Mouse (Mus musculus) testis, adult 2 months (tissue): ENCODE data around the gene Wdr19.

Experiments used
- CTCF ChIP-seq: fragments of 200-500 bp; IDR thresholded peaks from 2 replicates; pipeline ENCODE4 v1.5.1; 2012; ENCODE audit warnings: low read depth, mild to moderate bottlenecking, inconsistent platforms, low read length, moderate library complexity; ENCODE audit not compliant: control insufficient read depth, insufficient read depth, insufficient replicate concordance
- POLR2A ChIP-seq: fragments of 200-500 bp; IDR thresholded peaks from 2 replicates; pipeline ENCODE4 v1.6.1; 2012; ENCODE audit warnings: low read depth, mild to moderate bottlenecking, inconsistent platforms, low read length, moderate library complexity; ENCODE audit not compliant: control insufficient read depth

DNA sequence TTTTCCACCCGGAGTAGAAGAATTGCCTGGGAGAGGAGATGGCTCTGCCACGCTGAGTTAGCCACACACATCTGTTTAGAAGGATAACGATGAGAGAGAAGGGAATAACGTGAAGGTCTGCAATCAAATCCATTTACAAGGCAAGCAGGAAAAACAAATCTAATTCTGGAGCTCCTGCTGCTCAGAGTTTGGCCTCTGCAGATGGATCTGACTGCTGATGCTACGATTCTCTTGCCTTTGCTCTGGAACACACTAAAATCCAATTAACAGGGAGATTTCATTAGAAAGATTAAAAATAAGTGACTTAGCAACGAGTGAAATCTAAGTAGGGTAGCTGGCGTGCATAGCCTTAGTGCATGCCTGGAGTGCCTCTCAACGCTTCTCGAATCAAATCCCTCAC lies 106.0 kb downstream of the Wdr19 start:
- TF ChIP-seq CTCF = no peak
- TF ChIP-seq POLR2A = no peak
